Mouse (Mus musculus) lung, embryonic 16.5 days (tissue): ENCODE results near the gene Higd1b. TPM values are rescaled to one million over a fixed set of nuclear protein-coding genes. Genes with fewer than 3 reads are reported as not detected.

Experiments
- ATAC-seq: fragments of 200-750 bp; cut with Nextera tagmentation; 2 replicates; pipeline ENCODE4 v1.8.0; 2017; ENCODE audit warnings: low read depth, mild to moderate bottlenecking, moderate library complexity
- H3K27ac ChIP-seq: fragments of 300-500 bp; sonication (generic); 2 replicates; pipeline ENCODE4 v1.5.1; 2014; ENCODE audit warnings: mild to moderate bottlenecking, control low read depth, low read length
- H3K27me3 ChIP-seq: fragments of 300-500 bp; sonication (generic); 2 replicates; pipeline ENCODE4 v1.6.1; 2014; ENCODE audit warnings: low read depth, low read length, mixed read lengths; ENCODE audit not compliant: control insufficient read depth, insufficient read depth
- H3K36me3 ChIP-seq: fragments of 300-500 bp; sonication (generic); 2 replicates; pipeline ENCODE4 v1.6.1; 2014; ENCODE audit warnings: low read length; ENCODE audit not compliant: control insufficient read depth, insufficient read depth
- H3K4me1 ChIP-seq: fragments of 300-500 bp; sonication (generic); replicated peaks from 2 replicates; pipeline ENCODE4 v1.6.1; 2014; ENCODE audit warnings: low read length, mixed read lengths; ENCODE audit not compliant: control insufficient read depth, insufficient read depth
- H3K4me2 ChIP-seq: fragments of 300-500 bp; sonication (generic); 2 replicates; pipeline ENCODE4 v1.6.1; 2014; ENCODE audit warnings: low read depth, low read length, control low read depth
- H3K4me3 ChIP-seq: fragments of 300-500 bp; sonication (generic); 2 replicates; pipeline ENCODE4 v1.5.1; 2014; ENCODE audit warnings: mild to moderate bottlenecking, low read length, control low read depth
- H3K9ac ChIP-seq: fragments of 300-500 bp; sonication (generic); 2 replicates; pipeline ENCODE4 v1.6.1; 2014; ENCODE audit warnings: low read length, control low read depth
- H3K9me3 ChIP-seq: fragments of 300-500 bp; sonication (generic); 2 replicates; pipeline ENCODE4 v1.6.1; 2016; ENCODE audit warnings: low read length; ENCODE audit not compliant: control insufficient read depth
- WGBS: fragments of 180-500 bp; shearing (Covaris S2); extraction: QIAGEN DNeasy Blood & Tissue Kit; methylation state at CpG from one replicate; pipeline ENCODE4 v1.1.7; 2014; 5-methylcytosine and 5-hydroxymethylcytosine counted together
- polyA plus RNA-seq: library from polyadenylated mRNA; unstranded; fragments of >200 nt; fragmentation: Nextera tagmentation; extraction: Ambion mirVana; gene quantifications from 2 replicates; pipeline ENCODE4 v1.2.1, GENCODE M21; 2015

The Higd1b gene
- polyA plus RNA-seq, 1 experiment from 2014 or later: 51.5 TPM

- WGBS: under 1% methylated on average over 56 of the region's 92 CpGs
- peak; percentile 64 for ATAC-seq
- Histone ChIP-seq H3K27me3 (no peaks in the 10 kb centered on the region; the same call in 1 of the 2 replicates), H3K4me3 (peak overlapping the region; percentile 87), H3K27ac (peak overlapping the region; percentile 98), H3K36me3 (no peaks in the 10 kb centered on the region), H3K9ac (peak overlapping the region; percentile 98), H3K9me3 (no peaks in the 10 kb centered on the region), H3K4me2 (peak overlapping the region; percentile 95), H3K4me1 (peaks cover 26% of the 10 kb centered on the region)
Observed at GRCm38 (mm10) chr11:102818121-102819020, 17.3 kb upstream of the Higd1b start.

DNA sequence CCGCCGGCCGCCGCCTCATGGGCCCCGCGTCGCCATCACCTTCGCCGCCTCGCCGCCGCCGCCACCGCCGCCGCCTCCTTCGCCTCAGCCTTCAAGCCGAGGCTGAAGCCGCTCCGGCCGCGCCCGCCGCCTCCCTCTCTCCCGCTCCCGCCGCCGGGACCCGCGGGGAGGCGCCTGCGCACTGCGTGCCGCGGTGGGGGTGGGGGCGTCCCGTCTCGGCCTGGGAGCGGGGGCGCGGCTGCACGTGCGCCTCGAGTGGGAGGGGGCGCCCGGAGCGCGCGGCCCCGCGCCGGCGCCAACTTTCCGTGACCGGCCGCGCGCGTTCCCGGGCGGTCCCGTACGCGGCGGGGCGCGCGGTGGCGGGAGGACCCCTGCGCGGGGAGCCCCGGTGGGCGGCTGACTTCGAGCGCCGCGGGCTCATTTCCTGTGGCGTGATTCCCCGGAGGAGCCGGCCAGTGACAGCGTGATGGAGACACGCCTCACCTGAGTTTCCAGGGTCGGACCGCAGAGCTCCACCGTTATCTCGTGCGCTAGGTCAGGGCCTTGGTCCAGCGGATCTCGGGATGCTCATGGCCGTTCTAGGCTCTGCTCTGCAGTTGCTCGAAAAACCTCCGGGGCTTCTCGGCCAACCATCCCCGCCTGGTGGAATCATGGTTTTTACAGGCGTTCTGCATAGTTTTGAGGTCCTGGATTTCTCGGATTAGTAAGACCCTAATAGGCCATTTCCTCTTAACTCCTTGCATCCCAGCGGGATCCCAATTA is 16.4 kb upstream of the Higd1b start, which contains the start of gene Gjc1:
Gjc1 (minus strand) TSS at position 680 of the 762 bp plus-strand sequence.
- Histone ChIP-seq H3K9me3 (no peaks in the 10 kb centered on the region), H3K4me3 (peak within 1 kb of the TSS; percentile 87), H3K4me2 (peak within 1 kb of the TSS; percentile 95), H3K9ac (peak within 1 kb of the TSS; percentile 98), H3K27me3 (no peaks in the 10 kb centered on the region; the same call in 1 of the 2 replicates), H3K36me3 (no peaks in the 10 kb centered on the region), H3K27ac (peak within 1 kb of the TSS; percentile 98), H3K4me1 (peaks cover 26% of the 10 kb centered on the region)
- 0% methylated on average over 51 of the region's 97 CpGs for WGBS
- ATAC-seq: peak; percentile 92

- Histone ChIP-seq H3K9me3 (no peaks in the 10 kb centered on the region), H3K4me1 (peaks cover 22% of the 10 kb centered on the region), H3K27me3 (no peaks in the 10 kb centered on the region; the same call in 1 of the 2 replicates), H3K9ac (peak overlapping the region; percentile 98), H3K27ac (peak overlapping the region; percentile 98), H3K36me3 (no peaks in the 10 kb centered on the region), H3K4me2 (peak overlapping the region; percentile 95), H3K4me3 (peak overlapping the region; percentile 87)
- no peak for ATAC-seq
- WGBS: 8% methylated on average over 14 of the region's 14 CpGs
Observed at GRCm38 (mm10) chr11:102819783-102820385, 15.8 kb upstream of the Higd1b start.

- H3K36me3 ChIP-seq: no peaks in the 10 kb centered on the region
- no peaks in the 10 kb centered on the region; the same call in 1 of the 2 replicates for H3K27me3 ChIP-seq
- no peak overlapping the region for H3K4me2 ChIP-seq
- H3K4me3 ChIP-seq: no peak overlapping the region
- WGBS: 19% methylated on average over 3 of the region's 3 CpGs
- no peak overlapping the region for H3K27ac ChIP-seq
- H3K4me1 ChIP-seq: peaks cover 21% of the 10 kb centered on the region
- H3K9me3 ChIP-seq: no peaks in the 10 kb centered on the region
- no peak overlapping the region for H3K9ac ChIP-seq
- ATAC-seq: no peak
Observed at GRCm38 (mm10) chr11:102820432-102820831, 15.2 kb upstream of the Higd1b start.

DNA sequence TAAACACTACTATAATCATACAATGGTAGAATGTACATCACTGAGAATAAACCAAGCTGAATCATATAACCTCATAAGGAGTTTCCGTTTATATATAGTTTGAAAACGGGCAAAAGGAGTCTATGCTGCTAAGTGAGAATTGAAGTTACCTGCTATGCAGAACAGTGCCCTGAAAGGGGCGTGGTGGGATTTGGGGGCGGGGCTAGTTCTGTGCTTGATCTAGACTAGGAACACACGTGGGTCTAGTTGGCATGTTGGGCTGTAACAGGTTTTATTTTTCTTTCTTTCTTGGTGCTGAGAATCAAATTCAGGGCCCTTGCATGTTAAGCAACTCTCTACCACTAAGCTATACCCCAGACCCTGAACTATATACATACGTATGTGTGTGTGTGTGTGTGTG is 14.4 kb upstream of the Higd1b start:
- no peak overlapping the region for H3K9ac ChIP-seq
- no peaks in the 10 kb centered on the region for H3K36me3 ChIP-seq
- no peak for ATAC-seq
- H3K4me2 ChIP-seq: no peak overlapping the region
- no peak overlapping the region for H3K4me3 ChIP-seq
- H3K27ac ChIP-seq: no peak overlapping the region
- no peaks in the 10 kb centered on the region for H3K9me3 ChIP-seq
- H3K4me1 ChIP-seq: peaks cover 18% of the 10 kb centered on the region
- 37% methylated on average over 6 of the region's 6 CpGs for WGBS
- H3K27me3 ChIP-seq: no peaks in the 10 kb centered on the region; the same call in 1 of the 2 replicates

GRCm38 (mm10) chr11:102826476-102826875 is 9.2 kb upstream of the Higd1b start:
- H3K27me3 ChIP-seq: no peaks in the 10 kb centered on the region
- H3K9me3 ChIP-seq: no peaks in the 10 kb centered on the region
- ATAC-seq: no peak
- H3K4me2 ChIP-seq: no peak overlapping the region
- no peak overlapping the region for H3K4me3 ChIP-seq
- H3K9ac ChIP-seq: no peak overlapping the region
- H3K36me3 ChIP-seq: no peaks in the 10 kb centered on the region
- no peaks in the 10 kb centered on the region for H3K4me1 ChIP-seq
- H3K27ac ChIP-seq: no peak overlapping the region
- WGBS: 73% methylated on average over 2 of the region's 2 CpGs

GRCm38 (mm10) chr11:102827097-102827496 is 8.6 kb upstream of the Higd1b start:
- Histone ChIP-seq H3K9ac (no peak overlapping the region), H3K27me3 (no peaks in the 10 kb centered on the region), H3K27ac (no peak overlapping the region), H3K4me2 (no peak overlapping the region), H3K36me3 (no peaks in the 10 kb centered on the region), H3K4me1 (peaks cover under 1% of the 10 kb centered on the region; the same call in 1 of the 2 replicates), H3K4me3 (no peak overlapping the region), H3K9me3 (no peaks in the 10 kb centered on the region)
- no peak for ATAC-seq
- WGBS: 53% methylated on average over 4 of the region's 4 CpGs

DNA sequence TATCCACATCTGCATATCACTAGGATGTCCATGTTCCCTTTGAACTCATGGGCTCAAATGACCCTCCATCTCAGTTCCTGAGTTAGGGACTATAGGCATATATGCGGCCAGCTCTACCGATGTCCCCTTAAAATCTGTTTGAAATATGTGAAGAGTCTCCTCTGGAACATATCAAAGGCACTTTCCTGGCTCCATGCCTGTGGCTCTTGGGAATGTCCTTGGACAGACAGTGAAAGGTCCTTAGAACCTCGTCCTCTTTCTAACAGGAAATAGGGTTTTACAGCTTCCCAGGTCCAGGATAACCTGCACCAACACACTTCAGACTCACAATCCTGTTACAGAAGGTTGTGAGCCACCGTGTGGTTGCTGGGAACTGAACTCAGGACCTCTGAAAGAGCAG is 5.4 kb upstream of the Higd1b start:
- Histone ChIP-seq H3K4me3 (no peak overlapping the region), H3K9me3 (no peaks in the 10 kb centered on the region), H3K9ac (no peak overlapping the region), H3K27ac (no peak overlapping the region), H3K4me1 (peaks cover 11% of the 10 kb centered on the region; the same call in 1 of the 2 replicates), H3K27me3 (no peaks in the 10 kb centered on the region), H3K36me3 (no peaks in the 10 kb centered on the region), H3K4me2 (no peak overlapping the region)
- no peak for ATAC-seq
- 59% methylated on average over 4 of the region's 4 CpGs for WGBS
